24 mouse cellular contexts compared by ENCODE assay signal in genomic region chr14:121294484-121294883, GRCm38 (mm10).
"Had no signal": no experiment of that assay in that cellular context is flagged by ENCODE, and none has a peak within 500 bp of the region (broad histone marks: within the 10 kb centered on the region; RNA-seq: fewer than 3 reads in every experiment).

No protein-coding gene starts in this region.

- ATAC-seq: forebrain, embryonic 16.5 days; hindbrain, embryonic 16.5 days; inflammation-experienced regulatory T-cells, adult 6 months; intestine, embryonic 15.5 days; intestine, postnatal 0 days had no signal

- H3K4me1 ChIP-seq: hindbrain, embryonic 10.5 days; hindbrain, embryonic 12.5 days; limb, embryonic 10.5 days; limb, embryonic 12.5 days had no signal

- DNase-seq: gastrocnemius, adult 2 months; gastrocnemius, postnatal 10 days; gastrocnemius, postnatal 25 days; heart, adult 18-20 months; heart, postnatal 4 days; kidney, adult 18-20 months; kidney, adult 8-10 months; kidney, postnatal 10 days; kidney, postnatal 25 days; kidney, postnatal 4 days; liver had no signal

- H3K4me2 ChIP-seq: heart, embryonic 11.5 days; hindbrain, embryonic 12.5 days; hindbrain, embryonic 14.5 days; intestine, embryonic 15.5 days; limb, embryonic 12.5 days had no signal

- H3K9ac ChIP-seq: hindbrain, embryonic 12.5 days; hindbrain, embryonic 14.5 days; intestine, embryonic 15.5 days; limb, embryonic 12.5 days had no signal

- H3K27me3 ChIP-seq: hindbrain, embryonic 12.5 days; intestine, embryonic 15.5 days; limb, embryonic 12.5 days had no signal

- H3K9me3 ChIP-seq: hindbrain, embryonic 10.5 days; hindbrain, embryonic 12.5 days; intestine, embryonic 15.5 days; limb, embryonic 10.5 days; limb, embryonic 12.5 days had no signal

- H3K4me3 ChIP-seq: gastrocnemius, adult 2 months; hindbrain, embryonic 10.5 days; hindbrain, embryonic 12.5 days; intestine, embryonic 15.5 days; layer of hippocampus, adult 2 months; left cerebral cortex, adult 2 months; limb, embryonic 10.5 days; limb, embryonic 12.5 days had no signal

- H3K27ac ChIP-seq: gastrocnemius, adult 2 months; hindbrain, embryonic 10.5 days; hindbrain, embryonic 12.5 days; hindbrain, embryonic 14.5 days; intestine, embryonic 15.5 days; layer of hippocampus, adult 2 months; left cerebral cortex, adult 2 months; limb, embryonic 10.5 days; limb, embryonic 12.5 days had no signal
